Mouse (Mus musculus) testis, postnatal 10 days (tissue): ENCODE data around the gene Xbp1.

Experiments used
- DNase-seq: peaks from one replicate; pipeline ENCODE4 v3.0.0; 2021; ENCODE audit warnings: low spot score

The Xbp1 gene

GRCm38 (mm10) chr11:5571856-5572255 lies 51.4 kb downstream of the Xbp1 start:
- no peak for DNase-seq

- no peak for DNase-seq
These were observed 53.4 kb downstream of the Xbp1 start for GRCm38 (mm10) chr11:5573821-5574220.

GRCm38 (mm10) chr11:5575046-5575445 lies 54.6 kb downstream of the Xbp1 start:
- DNase-seq: no peak
